Mouse (Mus musculus): ENCODE measurements around the gene Slc7a14. TPM values are rescaled to one million over a fixed set of nuclear protein-coding genes. Genes with fewer than 3 reads are reported as not detected.
A peak's percentile ranks its signal among the peaks of the same experiment; 100 is the strongest.

The Slc7a14 gene
- polyA plus RNA-seq, 1 experiment from 2014 or later = 0.34 TPM

GRCm38 (mm10) chr3:31219483-31219882 lies 90.7 kb downstream of the Slc7a14 start:
- ATAC-seq = no peak
- Histone ChIP-seq H3K4me2 (replicated peaks; ENCODE audit: low read depth) (no peak overlapping the region), H3K36me3 (ENCODE audit: control insufficient read depth, insufficient read depth) (no peaks in the 10 kb centered on the region), H3K27me3 (replicated peaks; ENCODE audit: control insufficient read depth, insufficient read depth, low read length) (no peaks in the 10 kb centered on the region), H3K9me3 (ENCODE audit: control insufficient read depth) (no peaks in the 10 kb centered on the region), H3K27ac (ENCODE audit: low read depth, low read length) (no peak overlapping the region), H3K4me3 (ENCODE audit: low read depth, low read length) (no peak overlapping the region), H3K4me1 (replicated peaks; ENCODE audit: control insufficient read depth, insufficient read depth, low read length) (no peaks in the 10 kb centered on the region), H3K9ac (ENCODE audit: low read depth, low read length) (no peak overlapping the region)
- TF ChIP-seq CTCF (IDR thresholded peaks at IDR 0.05; ENCODE audit: low read depth) = no peak
- WGBS = 80% methylated on average over 7 of the region's 7 CpGs

- no peaks in the 10 kb centered on the region for H3K27me3 ChIP-seq (replicated peaks; ENCODE audit: control insufficient read depth, insufficient read depth, low read length)
These were observed 92.7 kb downstream of the Slc7a14 start for GRCm38 (mm10) chr3:31217523-31217922.

DNA sequence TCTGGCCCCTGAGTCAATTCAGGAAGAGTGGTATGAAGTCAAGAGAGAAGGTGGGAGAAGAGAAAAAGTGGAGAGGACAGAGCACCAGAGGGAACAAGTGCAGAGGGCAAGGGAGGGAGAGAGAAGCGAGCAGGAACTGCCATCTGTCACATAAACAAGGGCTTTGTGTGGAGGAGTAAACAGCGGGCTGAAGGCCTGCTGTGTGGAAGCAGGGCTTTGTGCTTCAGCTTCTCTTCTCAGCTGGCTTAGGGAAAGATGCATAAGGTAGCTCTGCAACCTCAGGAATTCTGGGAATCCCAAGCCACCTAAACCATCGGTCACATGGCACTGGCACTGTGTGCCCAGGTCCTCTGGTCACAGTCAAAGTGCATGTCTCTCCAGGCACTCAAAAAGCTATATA lies 96.4 kb downstream of the Slc7a14 start:
- Histone ChIP-seq H3K27me3 (replicated peaks; ENCODE audit: control insufficient read depth, insufficient read depth, low read length) (no peaks in the 10 kb centered on the region), H3K4me2 (replicated peaks; ENCODE audit: low read depth) (no peak overlapping the region), H3K27ac (ENCODE audit: low read depth, low read length) (no peak overlapping the region), H3K4me3 (ENCODE audit: low read depth, low read length) (no peak overlapping the region), H3K9me3 (ENCODE audit: control insufficient read depth) (no peaks in the 10 kb centered on the region), H3K4me1 (replicated peaks; ENCODE audit: control insufficient read depth, insufficient read depth, low read length) (no peaks in the 10 kb centered on the region), H3K36me3 (ENCODE audit: control insufficient read depth, insufficient read depth) (no peaks in the 10 kb centered on the region), H3K9ac (ENCODE audit: low read depth, low read length) (no peak overlapping the region)
- 52% methylated on average over 3 of the region's 3 CpGs for WGBS
- ATAC-seq = no peak
- no peak for TF ChIP-seq CTCF (IDR thresholded peaks at IDR 0.05; ENCODE audit: low read depth)

More at GRCm38 (mm10) chr3:31217523-31217922, 92.7 kb downstream of the Slc7a14 start:
- 82% methylated on average over 10 of the region's 10 CpGs for WGBS
- Histone ChIP-seq H3K27ac (ENCODE audit: low read depth, low read length) (no peak overlapping the region), H3K36me3 (ENCODE audit: control insufficient read depth, insufficient read depth) (no peaks in the 10 kb centered on the region), H3K4me2 (replicated peaks; ENCODE audit: low read depth) (no peak overlapping the region), H3K9me3 (ENCODE audit: control insufficient read depth) (no peaks in the 10 kb centered on the region), H3K4me3 (ENCODE audit: low read depth, low read length) (no peak overlapping the region), H3K4me1 (replicated peaks; ENCODE audit: control insufficient read depth, insufficient read depth, low read length) (no peaks in the 10 kb centered on the region), H3K9ac (ENCODE audit: low read depth, low read length) (no peak overlapping the region)
- no peak for TF ChIP-seq CTCF (IDR thresholded peaks at IDR 0.05; ENCODE audit: low read depth)
- ATAC-seq = no peak

DNA sequence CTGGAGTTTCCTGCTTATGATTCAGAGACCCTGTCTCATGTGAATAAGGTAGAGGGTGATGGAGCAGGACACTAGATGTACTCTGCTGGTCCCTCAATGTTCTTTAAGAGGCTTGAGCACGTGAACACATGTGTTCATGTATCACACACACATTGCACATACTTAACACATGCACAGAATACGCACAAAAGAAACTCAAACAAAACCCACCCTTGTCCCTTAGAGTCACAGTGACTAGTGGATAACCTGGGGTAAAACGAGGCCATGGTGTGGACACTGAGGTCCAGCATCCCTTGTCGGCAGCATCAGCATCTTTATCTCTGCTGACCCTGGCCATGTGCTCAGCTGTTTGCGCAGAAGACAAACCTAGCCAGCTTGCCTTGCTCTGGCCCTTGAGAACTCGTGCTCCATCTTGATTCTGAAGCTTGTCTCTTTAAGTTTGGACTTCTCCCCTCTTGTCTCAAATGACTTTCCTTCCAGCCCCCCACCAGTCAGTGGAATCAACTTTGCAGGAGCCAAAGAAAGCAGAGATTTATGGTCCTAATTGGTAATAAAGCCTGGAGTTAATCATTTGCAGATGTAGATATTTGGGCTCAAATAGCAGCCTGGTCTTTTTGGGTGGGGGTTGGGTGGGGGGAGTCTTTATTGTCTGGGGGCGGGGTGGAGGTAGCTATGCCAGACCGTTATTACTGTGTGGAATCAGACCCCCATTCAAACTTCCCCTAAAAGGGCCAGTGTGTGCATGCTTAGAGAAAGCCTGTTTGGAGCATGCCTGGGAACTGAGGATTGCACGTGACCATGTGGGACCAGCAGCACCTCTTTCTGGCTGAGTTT lies 97.8 kb downstream of the Slc7a14 start:
- no peaks in the 10 kb centered on the region for H3K9me3 ChIP-seq (ENCODE audit: control insufficient read depth)
- ATAC-seq = no peak
- TF ChIP-seq CTCF (IDR thresholded peaks at IDR 0.05; ENCODE audit: low read depth) = no peak
- H3K9ac ChIP-seq (ENCODE audit: low read depth, low read length) = no peak overlapping the region
- 32% methylated on average over 9 of the region's 9 CpGs for WGBS
- no peaks in the 10 kb centered on the region for H3K36me3 ChIP-seq (ENCODE audit: control insufficient read depth, insufficient read depth)
- H3K4me2 ChIP-seq (replicated peaks; ENCODE audit: low read depth) = no peak overlapping the region
- H3K4me1 ChIP-seq (replicated peaks; ENCODE audit: control insufficient read depth, insufficient read depth, low read length) = no peaks in the 10 kb centered on the region
- no peaks in the 10 kb centered on the region for H3K27me3 ChIP-seq (replicated peaks; ENCODE audit: control insufficient read depth, insufficient read depth, low read length)
- H3K4me3 ChIP-seq (ENCODE audit: low read depth, low read length) = no peak overlapping the region
- no peak overlapping the region for H3K27ac ChIP-seq (ENCODE audit: low read depth, low read length)

GRCm38 (mm10) chr3:31209001-31209400 lies 101.2 kb downstream of the Slc7a14 start:
- Histone ChIP-seq H3K27me3 (replicated peaks; ENCODE audit: control insufficient read depth, insufficient read depth, low read length) (no peaks in the 10 kb centered on the region), H3K4me1 (replicated peaks; ENCODE audit: control insufficient read depth, insufficient read depth, low read length) (no peaks in the 10 kb centered on the region), H3K4me2 (replicated peaks; ENCODE audit: low read depth) (peak overlapping the region; percentile 46), H3K9me3 (ENCODE audit: control insufficient read depth) (no peaks in the 10 kb centered on the region), H3K9ac (ENCODE audit: low read depth, low read length) (no peak overlapping the region), H3K27ac (ENCODE audit: low read depth, low read length) (no peak overlapping the region), H3K4me3 (ENCODE audit: low read depth, low read length) (no peak overlapping the region), H3K36me3 (ENCODE audit: control insufficient read depth, insufficient read depth) (no peaks in the 10 kb centered on the region)
- TF ChIP-seq CTCF (IDR thresholded peaks at IDR 0.05; ENCODE audit: low read depth) = no peak
- ATAC-seq = no peak
- 11% methylated on average over 19 of the region's 19 CpGs for WGBS

DNA sequence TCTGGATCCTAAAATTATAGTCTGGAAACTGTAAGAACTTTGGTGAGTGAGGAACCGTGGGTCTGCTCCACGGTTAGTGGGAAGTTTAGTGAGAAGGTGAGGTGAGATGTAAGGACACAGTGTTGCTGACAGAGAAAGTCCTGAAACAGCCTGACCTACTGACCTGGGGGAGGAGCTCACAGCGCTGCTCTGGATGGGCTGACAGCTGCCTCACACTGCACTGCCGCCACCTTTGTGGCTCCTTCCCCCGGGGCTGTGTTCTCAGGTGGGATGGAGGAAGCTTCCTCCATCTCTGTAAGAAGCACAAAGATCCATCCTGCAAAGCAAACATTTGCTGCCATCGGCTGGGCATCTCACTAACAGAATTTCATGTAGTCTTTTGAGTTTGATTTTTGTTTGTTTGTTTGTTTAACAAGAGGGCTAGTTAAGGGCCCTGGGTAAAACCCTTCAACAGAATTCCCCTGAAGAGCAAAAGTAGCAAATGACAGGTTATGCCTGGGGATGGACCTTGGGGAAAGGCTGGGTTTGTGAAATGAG lies 101.7 kb downstream of the Slc7a14 start:
- TF ChIP-seq CTCF (IDR thresholded peaks at IDR 0.05; ENCODE audit: low read depth) = no peak

More for the DNA sequence above, 101.7 kb downstream of the Slc7a14 start:
- no peaks in the 10 kb centered on the region for H3K9me3 ChIP-seq (ENCODE audit: control insufficient read depth)
- H3K4me3 ChIP-seq (ENCODE audit: low read depth, low read length) = no peak overlapping the region
- 24% methylated on average over 6 of the region's 6 CpGs for WGBS
- no peak for ATAC-seq
- no peaks in the 10 kb centered on the region for H3K4me1 ChIP-seq (replicated peaks; ENCODE audit: control insufficient read depth, insufficient read depth, low read length)
- H3K36me3 ChIP-seq (ENCODE audit: control insufficient read depth, insufficient read depth) = no peaks in the 10 kb centered on the region
- H3K4me2 ChIP-seq (replicated peaks; ENCODE audit: low read depth) = peak overlapping the region; percentile 46
- no peak overlapping the region for H3K9ac ChIP-seq (ENCODE audit: low read depth, low read length)
- no peaks in the 10 kb centered on the region for H3K27me3 ChIP-seq (replicated peaks; ENCODE audit: control insufficient read depth, insufficient read depth, low read length)
- H3K27ac ChIP-seq (ENCODE audit: low read depth, low read length) = no peak overlapping the region

Measured in intestine, postnatal 0 days (tissue).